Mouse (Mus musculus): ENCODE measurements around the gene Cux2.

DNA sequence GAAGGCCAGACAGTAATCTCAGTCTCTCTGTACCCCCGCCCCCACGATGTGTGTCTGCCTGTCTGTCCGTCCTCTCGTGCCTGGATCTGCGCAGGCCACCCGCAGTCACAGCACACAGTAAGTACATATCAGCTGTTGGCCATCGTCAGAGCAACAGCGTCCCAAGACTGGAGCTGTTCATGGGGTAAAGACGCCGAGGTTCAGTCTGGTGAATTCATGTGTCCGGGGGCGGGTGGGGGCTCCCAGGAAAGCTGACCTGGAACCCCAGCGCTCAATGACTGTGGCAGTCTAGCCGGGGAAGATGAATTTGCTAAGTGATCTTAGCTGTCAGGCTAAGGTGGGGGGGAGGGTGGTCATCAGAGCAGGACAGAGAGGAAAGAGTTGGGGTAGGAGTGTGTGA lies 43.8 kb upstream of the Cux2 start:
- no peak for TF ChIP-seq POLR2A (IDR thresholded peaks at IDR 0.05; ENCODE audit: low read depth, low read length)
- TF ChIP-seq CTCF (IDR thresholded peaks at IDR 0.05; ENCODE audit: extremely low read depth, insufficient read depth, insufficient read length, insufficient replicate concordance), result no peak

Measured in spleen, adult 2 months (tissue).